Mouse (Mus musculus) cerebellum, adult 11 months (tissue): ENCODE data around the gene E130309D02Rik.
A peak's percentile ranks its signal among the peaks of the same experiment; 100 is the strongest.

ENCODE experiments used
- DNase-seq: peaks from one replicate; pipeline ENCODE4 v3.0.0; 2022

The E130309D02Rik gene

GRCm38 (mm10) chr5:143265409-143265808, 49.8 kb downstream of the E130309D02Rik start:
- no peak for DNase-seq

GRCm38 (mm10) chr5:143264689-143265088, 50.5 kb downstream of the E130309D02Rik start:
- no peak for DNase-seq

- no peak for DNase-seq
Measured at GRCm38 (mm10) chr5:143261636-143262035, 53.5 kb downstream of the E130309D02Rik start.

- no peak for DNase-seq
Measured at GRCm38 (mm10) chr5:143255802-143256201, 59.4 kb downstream of the E130309D02Rik start.

- no peak for DNase-seq
Measured at GRCm38 (mm10) chr5:143255131-143255519, 60.0 kb downstream of the E130309D02Rik start.

- peak; percentile 37 for DNase-seq
Measured at GRCm38 (mm10) chr5:143254487-143255130, 60.6 kb downstream of the E130309D02Rik start.

GRCm38 (mm10) chr5:143253881-143254486, 61.2 kb downstream of the E130309D02Rik start:
- DNase-seq = no peak

GRCm38 (mm10) chr5:143253186-143253880, 61.8 kb downstream of the E130309D02Rik start:
- DNase-seq = peak; percentile 63

GRCm38 (mm10) chr5:143252791-143253185, 62.4 kb downstream of the E130309D02Rik start:
- DNase-seq = no peak

- DNase-seq = no peak
Measured at GRCm38 (mm10) chr5:143252039-143252438, 63.1 kb downstream of the E130309D02Rik start.
